Mouse (Mus musculus): ENCODE measurements around the gene Srgap1. TPM values are rescaled to one million over a fixed set of nuclear protein-coding genes. Genes with fewer than 3 reads are reported as not detected.

Srgap1 gene
- polyA plus RNA-seq, 1 experiment from 2014 or later, result 32.0 TPM

DNA sequence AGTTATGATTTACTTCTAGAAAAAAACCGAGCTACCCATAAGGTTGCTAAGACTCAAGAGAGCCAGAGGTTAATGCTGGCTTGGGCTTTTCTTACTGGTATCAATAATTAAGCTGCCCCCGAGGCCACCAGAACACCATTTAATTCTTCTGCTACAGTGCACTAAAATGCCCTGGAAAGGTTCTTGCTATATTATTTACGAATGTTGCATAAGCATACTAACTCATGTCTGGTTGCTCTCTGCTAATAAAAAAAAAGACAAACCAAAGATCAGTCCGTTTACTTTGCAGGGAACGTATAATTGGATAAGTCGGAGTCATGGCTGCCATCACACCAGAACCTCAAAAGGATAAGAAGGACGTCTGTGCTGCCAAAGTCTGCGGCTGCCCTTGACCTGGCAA lies 128.1 kb downstream of the Srgap1 start:
- no peak overlapping the region for H3K9ac ChIP-seq (replicated peaks; ENCODE audit: low read depth, low read length)
- 28% methylated on average over 8 of the region's 8 CpGs for WGBS
- no peaks in the 10 kb centered on the region for H3K36me3 ChIP-seq (ENCODE audit: control insufficient read depth, insufficient read depth)
- no peak overlapping the region for H3K4me2 ChIP-seq (ENCODE audit: low read length)
- H3K4me3 ChIP-seq (replicated peaks; ENCODE audit: low read length), result no peak overlapping the region
- H3K9me3 ChIP-seq (ENCODE audit: control insufficient read depth, low read length), result no peaks in the 10 kb centered on the region
- no peak overlapping the region for H3K27ac ChIP-seq (ENCODE audit: low read length)
- H3K27me3 ChIP-seq (replicated peaks; ENCODE audit: control insufficient read depth, insufficient read depth, low read length), result no peaks in the 10 kb centered on the region
- H3K4me1 ChIP-seq (replicated peaks; ENCODE audit: control insufficient read depth, insufficient read depth, low read length), result 0 out of 2 replicates have a peak, but pooled peaks cover 2% of the 10 kb centered on the region
- ATAC-seq, result no peak

DNA sequence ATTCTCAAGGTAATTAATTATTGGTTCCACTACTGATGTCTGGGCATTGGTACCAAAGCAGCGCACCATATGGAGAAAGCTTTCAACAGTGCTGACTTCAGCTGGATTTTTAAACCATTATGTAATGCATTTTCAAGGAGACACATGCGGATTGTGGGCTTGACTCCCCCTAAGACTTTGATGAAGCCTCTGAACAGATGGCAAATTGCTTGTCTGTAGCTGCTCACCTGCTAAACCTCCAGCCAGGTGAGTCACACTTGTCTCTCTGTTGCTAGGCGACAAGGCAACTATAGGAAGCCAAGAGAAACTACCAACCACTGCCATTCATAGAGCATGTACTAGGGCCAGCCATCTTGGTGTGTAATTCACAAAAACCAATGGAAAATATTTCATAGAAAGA lies 128.5 kb downstream of the Srgap1 start:
- H3K4me1 ChIP-seq (replicated peaks; ENCODE audit: control insufficient read depth, insufficient read depth, low read length), result 0 out of 2 replicates have a peak, but pooled peaks cover 2% of the 10 kb centered on the region
- H3K27ac ChIP-seq (ENCODE audit: low read length), result no peak overlapping the region
- H3K4me2 ChIP-seq (ENCODE audit: low read length), result no peak overlapping the region
- H3K27me3 ChIP-seq (replicated peaks; ENCODE audit: control insufficient read depth, insufficient read depth, low read length), result no peaks in the 10 kb centered on the region
- no peak overlapping the region for H3K9ac ChIP-seq (replicated peaks; ENCODE audit: low read depth, low read length)
- ATAC-seq, result no peak
- H3K4me3 ChIP-seq (replicated peaks; ENCODE audit: low read length), result no peak overlapping the region
- H3K36me3 ChIP-seq (ENCODE audit: control insufficient read depth, insufficient read depth), result no peaks in the 10 kb centered on the region
- H3K9me3 ChIP-seq (ENCODE audit: control insufficient read depth, low read length), result no peaks in the 10 kb centered on the region
- 54% methylated on average over 3 of the region's 3 CpGs for WGBS

GRCm38 (mm10) chr10:121915530-121915929 lies 131.6 kb downstream of the Srgap1 start:
- no peaks in the 10 kb centered on the region for H3K36me3 ChIP-seq (ENCODE audit: control insufficient read depth, insufficient read depth)
- 94% methylated on average over 12 of the region's 12 CpGs for WGBS
- no peak overlapping the region for H3K27ac ChIP-seq (ENCODE audit: low read length)
- H3K4me2 ChIP-seq (ENCODE audit: low read length), result no peak overlapping the region
- ATAC-seq, result no peak
- no peaks in the 10 kb centered on the region for H3K9me3 ChIP-seq (ENCODE audit: control insufficient read depth, low read length)
- no peak overlapping the region for H3K9ac ChIP-seq (replicated peaks; ENCODE audit: low read depth, low read length)
- 0 out of 2 replicates have a peak, but pooled peaks cover 2% of the 10 kb centered on the region for H3K4me1 ChIP-seq (replicated peaks; ENCODE audit: control insufficient read depth, insufficient read depth, low read length)
- no peaks in the 10 kb centered on the region for H3K27me3 ChIP-seq (replicated peaks; ENCODE audit: control insufficient read depth, insufficient read depth, low read length)
- H3K4me3 ChIP-seq (replicated peaks; ENCODE audit: low read length), result no peak overlapping the region

GRCm38 (mm10) chr10:121904137-121904536 lies 143.0 kb downstream of the Srgap1 start:
- Histone ChIP-seq H3K9ac (replicated peaks; ENCODE audit: low read depth, low read length) (no peak overlapping the region), H3K4me3 (replicated peaks; ENCODE audit: low read length) (no peak overlapping the region), H3K4me2 (ENCODE audit: low read length) (no peak overlapping the region), H3K36me3 (ENCODE audit: control insufficient read depth, insufficient read depth) (no peaks in the 10 kb centered on the region), H3K4me1 (replicated peaks; ENCODE audit: control insufficient read depth, insufficient read depth, low read length) (no peaks in the 10 kb centered on the region), H3K9me3 (ENCODE audit: control insufficient read depth, low read length) (no peaks in the 10 kb centered on the region), H3K27ac (ENCODE audit: low read length) (no peak overlapping the region), H3K27me3 (replicated peaks; ENCODE audit: control insufficient read depth, insufficient read depth, low read length) (no peaks in the 10 kb centered on the region)
- WGBS, result 17% methylated on average over 1 of the region's 1 CpGs
- ATAC-seq, result no peak

GRCm38 (mm10) chr10:121902651-121903050 lies 144.5 kb downstream of the Srgap1 start:
- Histone ChIP-seq H3K27ac (ENCODE audit: low read length) (no peak overlapping the region), H3K9me3 (ENCODE audit: control insufficient read depth, low read length) (no peaks in the 10 kb centered on the region), H3K4me3 (replicated peaks; ENCODE audit: low read length) (no peak overlapping the region), H3K4me1 (replicated peaks; ENCODE audit: control insufficient read depth, insufficient read depth, low read length) (no peaks in the 10 kb centered on the region), H3K36me3 (ENCODE audit: control insufficient read depth, insufficient read depth) (no peaks in the 10 kb centered on the region), H3K4me2 (ENCODE audit: low read length) (no peak overlapping the region), H3K27me3 (replicated peaks; ENCODE audit: control insufficient read depth, insufficient read depth, low read length) (no peaks in the 10 kb centered on the region), H3K9ac (replicated peaks; ENCODE audit: low read depth, low read length) (no peak overlapping the region)
- WGBS, result 92% methylated on average over 8 of the region's 8 CpGs
- no peak for ATAC-seq

GRCm38 (mm10) chr10:121900772-121901171 lies 146.3 kb downstream of the Srgap1 start:
- no peak for ATAC-seq

GRCm38 (mm10) chr10:121899706-121900105 lies 147.4 kb downstream of the Srgap1 start:
- Histone ChIP-seq H3K4me2 (ENCODE audit: low read length) (no peak overlapping the region), H3K4me1 (replicated peaks; ENCODE audit: control insufficient read depth, insufficient read depth, low read length) (no peaks in the 10 kb centered on the region), H3K4me3 (replicated peaks; ENCODE audit: low read length) (no peak overlapping the region), H3K27ac (ENCODE audit: low read length) (no peak overlapping the region), H3K9me3 (ENCODE audit: control insufficient read depth, low read length) (no peaks in the 10 kb centered on the region), H3K36me3 (ENCODE audit: control insufficient read depth, insufficient read depth) (no peaks in the 10 kb centered on the region), H3K9ac (replicated peaks; ENCODE audit: low read depth, low read length) (no peak overlapping the region), H3K27me3 (replicated peaks; ENCODE audit: control insufficient read depth, insufficient read depth, low read length) (no peaks in the 10 kb centered on the region)
- ATAC-seq, result no peak
- 69% methylated on average over 6 of the region's 6 CpGs for WGBS

More at GRCm38 (mm10) chr10:121900772-121901171, 146.3 kb downstream of the Srgap1 start:
- Histone ChIP-seq H3K27me3 (replicated peaks; ENCODE audit: control insufficient read depth, insufficient read depth, low read length) (no peaks in the 10 kb centered on the region), H3K4me1 (replicated peaks; ENCODE audit: control insufficient read depth, insufficient read depth, low read length) (no peaks in the 10 kb centered on the region), H3K4me3 (replicated peaks; ENCODE audit: low read length) (no peak overlapping the region), H3K36me3 (ENCODE audit: control insufficient read depth, insufficient read depth) (no peaks in the 10 kb centered on the region), H3K4me2 (ENCODE audit: low read length) (no peak overlapping the region), H3K9me3 (ENCODE audit: control insufficient read depth, low read length) (no peaks in the 10 kb centered on the region), H3K27ac (ENCODE audit: low read length) (no peak overlapping the region), H3K9ac (replicated peaks; ENCODE audit: low read depth, low read length) (no peak overlapping the region)
- 92% methylated on average over 6 of the region's 6 CpGs for WGBS

DNA sequence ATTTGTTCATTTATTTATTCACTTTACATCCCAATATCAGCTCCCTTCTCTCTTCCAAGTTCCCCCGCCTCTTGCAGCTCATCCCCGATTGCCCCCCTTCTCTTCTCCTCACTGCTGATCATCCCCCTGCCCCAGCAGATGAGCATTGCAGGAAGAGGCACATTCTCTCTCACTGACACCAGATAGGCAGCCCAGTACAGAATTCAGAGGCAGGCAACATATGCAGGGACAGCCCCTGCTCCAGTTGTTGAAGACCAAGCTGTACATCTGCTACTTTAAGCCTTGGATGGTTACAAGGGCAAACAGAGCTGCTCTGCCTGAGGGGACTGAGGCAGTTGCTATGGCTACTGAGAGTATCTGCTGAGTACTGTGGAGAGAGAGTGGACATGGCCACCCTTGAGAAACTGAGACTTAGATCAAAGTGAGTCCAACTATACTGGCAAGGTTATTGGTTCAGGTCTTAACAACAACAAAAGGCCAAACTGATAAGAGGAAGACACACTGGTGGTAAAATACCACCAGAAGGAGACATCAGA lies 149.2 kb downstream of the Srgap1 start:
- Histone ChIP-seq H3K9me3 (ENCODE audit: control insufficient read depth, low read length) (no peaks in the 10 kb centered on the region), H3K27ac (ENCODE audit: low read length) (no peak overlapping the region), H3K36me3 (ENCODE audit: control insufficient read depth, insufficient read depth) (no peaks in the 10 kb centered on the region), H3K4me3 (replicated peaks; ENCODE audit: low read length) (no peak overlapping the region), H3K4me2 (ENCODE audit: low read length) (no peak overlapping the region), H3K9ac (replicated peaks; ENCODE audit: low read depth, low read length) (no peak overlapping the region), H3K4me1 (replicated peaks; ENCODE audit: control insufficient read depth, insufficient read depth, low read length) (no peaks in the 10 kb centered on the region), H3K27me3 (replicated peaks; ENCODE audit: control insufficient read depth, insufficient read depth, low read length) (no peaks in the 10 kb centered on the region)
- 91% methylated on average over 2 of the region's 2 CpGs for WGBS
- ATAC-seq, result no peak

GRCm38 (mm10) chr10:121891390-121892067 lies 155.6 kb downstream of the Srgap1 start:
- no peaks in the 10 kb centered on the region for H3K27me3 ChIP-seq (replicated peaks; ENCODE audit: control insufficient read depth, insufficient read depth, low read length)
- no peak overlapping the region for H3K4me3 ChIP-seq (replicated peaks; ENCODE audit: low read length)
- H3K4me2 ChIP-seq (ENCODE audit: low read length), result no peak overlapping the region
- no peaks in the 10 kb centered on the region for H3K9me3 ChIP-seq (ENCODE audit: control insufficient read depth, low read length)
- peaks cover 6% of the 10 kb centered on the region for H3K4me1 ChIP-seq (replicated peaks; ENCODE audit: control insufficient read depth, insufficient read depth, low read length)
- H3K27ac ChIP-seq (ENCODE audit: low read length), result no peak overlapping the region
- WGBS, result 84% methylated on average over 13 of the region's 13 CpGs
- ATAC-seq, result no peak
- no peak overlapping the region for H3K9ac ChIP-seq (replicated peaks; ENCODE audit: low read depth, low read length)
- H3K36me3 ChIP-seq (ENCODE audit: control insufficient read depth, insufficient read depth), result no peaks in the 10 kb centered on the region
